Mouse (Mus musculus) lung, postnatal 0 days (tissue): ENCODE measurements around the gene Ppara. TPM values are rescaled to one million over a fixed set of nuclear protein-coding genes. Genes with fewer than 3 reads are reported as not detected.

ENCODE experiments used
- ATAC-seq: fragments of 200-750 bp; cut with Nextera tagmentation; 2 replicates; pipeline ENCODE4 v1.8.0; 2017; ENCODE audit warnings: moderate library complexity
- DNase-seq: peaks from one replicate; pipeline ENCODE4 v3.0.0-alpha.2; 2016; ENCODE audit warnings: low spot score
- H3K27ac ChIP-seq: fragments of 300-500 bp; sonication (generic); 2 replicates; pipeline ENCODE4 v1.5.1; 2014; ENCODE audit warnings: antibody characterized with exemption, mild to moderate bottlenecking, low read length, mixed read lengths
- H3K27me3 ChIP-seq: fragments of 300-500 bp; sonication (generic); replicated peaks from 2 replicates; pipeline ENCODE4 v1.6.1; 2014; ENCODE audit warnings: low read length, mixed read lengths; ENCODE audit not compliant: insufficient read depth
- H3K36me3 ChIP-seq: fragments of 300-500 bp; sonication (generic); 2 replicates; pipeline ENCODE4 v1.6.1; 2014; ENCODE audit warnings: low read length, mixed read lengths; ENCODE audit not compliant: insufficient read depth
- H3K4me1 ChIP-seq: fragments of 300-500 bp; sonication (generic); 2 replicates; pipeline ENCODE4 v1.6.1; 2014; ENCODE audit warnings: antibody characterized with exemption, low read depth, low read length, mixed read lengths; ENCODE audit not compliant: insufficient read depth
- H3K4me2 ChIP-seq: fragments of 300-500 bp; sonication (generic); replicated peaks from 2 replicates; pipeline ENCODE4 v1.6.1; 2014; ENCODE audit warnings: low read depth, mild to moderate bottlenecking, low read length, moderate library complexity, mixed read lengths
- H3K4me3 ChIP-seq: fragments of 300-500 bp; sonication (generic); 2 replicates; pipeline ENCODE4 v1.5.1; 2014; ENCODE audit warnings: low read depth, low read length
- H3K9ac ChIP-seq: fragments of 300-500 bp; sonication (generic); replicated peaks from 2 replicates; pipeline ENCODE4 v1.6.1; 2014; ENCODE audit warnings: low read depth, mild to moderate bottlenecking
- H3K9me3 ChIP-seq: fragments of 300-500 bp; sonication (generic); 2 replicates; pipeline ENCODE4 v1.6.1; 2016; ENCODE audit warnings: low read length, mixed read lengths
- CTCF ChIP-seq: IDR thresholded peaks from 2 replicates; pipeline ENCODE4 v1.5.1; 2016; ENCODE audit warnings: antibody characterized with exemption, mild to moderate bottlenecking
- EP300 ChIP-seq: IDR thresholded peaks from 2 replicates; pipeline ENCODE4 v1.6.1; 2016; ENCODE audit warnings: antibody characterized with exemption, mild to moderate bottlenecking, control low read depth
- WGBS: fragments of 180-500 bp; shearing (Covaris S2); extraction: QIAGEN DNeasy Blood & Tissue Kit; methylation state at CpG from one replicate; pipeline ENCODE4 v1.1.7; 2014; 5-methylcytosine and 5-hydroxymethylcytosine counted together
- polyA plus RNA-seq: library from polyadenylated mRNA; unstranded; fragments of >200 nt; fragmentation: Nextera tagmentation; extraction: Ambion mirVana; gene quantifications from 2 replicates; pipeline ENCODE4 v1.2.1, GENCODE M21; 2015

Gene Ppara
- polyA plus RNA-seq, 1 experiment from 2014 or later, result 5.1 TPM

DNA sequence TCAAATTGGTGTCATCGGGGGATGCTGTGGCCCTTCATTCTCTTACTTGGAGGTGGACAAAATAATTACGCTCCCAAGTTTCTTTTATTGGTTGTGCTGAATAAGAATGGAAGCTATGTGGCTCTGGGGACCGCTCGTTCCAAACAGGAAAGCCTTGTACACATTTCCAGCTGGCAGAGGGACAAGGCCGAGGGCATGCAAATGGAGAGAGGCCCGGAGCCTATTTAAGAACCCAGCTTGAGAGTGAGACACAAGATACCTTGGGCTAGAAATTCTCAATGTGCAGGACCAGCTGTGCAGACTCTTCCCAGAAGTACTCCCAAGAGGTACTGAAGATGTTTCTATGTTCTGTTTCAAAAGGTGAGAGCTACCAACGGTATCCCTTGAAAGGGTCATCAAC lies 21.8 kb downstream of the Ppara start:
- Histone ChIP-seq H3K4me3 (no peak overlapping the region), H3K4me2 (no peak overlapping the region), H3K27me3 (no peaks in the 10 kb centered on the region), H3K9me3 (0 out of 2 replicates have a peak, but pooled peaks cover 3% of the 10 kb centered on the region), H3K36me3 (no peaks in the 10 kb centered on the region), H3K4me1 (no peaks in the 10 kb centered on the region), H3K27ac (no peak overlapping the region), H3K9ac (no peak overlapping the region)
- DNase-seq (no peak), ATAC-seq (no peak)
- WGBS, result 69% methylated on average over 7 of the region's 7 CpGs
- TF ChIP-seq EP300, result no peak
- no peak for TF ChIP-seq CTCF

DNA sequence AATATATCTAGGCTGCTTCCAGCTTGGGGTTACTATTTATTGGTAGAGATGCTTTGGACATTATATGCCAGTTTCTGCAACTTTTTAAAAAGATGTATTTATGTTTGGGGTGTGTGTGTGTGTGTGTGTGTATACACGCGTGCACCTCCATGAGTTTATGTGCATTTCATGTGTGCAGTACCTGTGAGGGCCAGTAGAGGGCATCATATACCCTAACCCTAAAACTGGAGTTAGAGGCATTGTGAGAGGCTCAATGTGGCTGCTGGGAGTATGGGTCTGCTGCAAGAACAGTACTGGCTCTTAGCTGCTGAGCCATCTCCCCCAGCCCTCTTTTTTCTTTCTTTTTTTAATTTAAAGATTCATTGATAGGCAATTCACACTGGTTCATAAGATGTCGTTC lies 23.0 kb downstream of the Ppara start:
- 93% methylated on average over 3 of the region's 3 CpGs for WGBS
- no peaks in the 10 kb centered on the region for H3K4me1 ChIP-seq
- no peak overlapping the region for H3K27ac ChIP-seq
- no peak for ATAC-seq
- H3K9ac ChIP-seq, result no peak overlapping the region
- no peaks in the 10 kb centered on the region for H3K36me3 ChIP-seq
- no peak overlapping the region for H3K4me3 ChIP-seq
- no peak for DNase-seq
- peak; percentile 41 for TF ChIP-seq CTCF
- no peak for TF ChIP-seq EP300
- 0 out of 2 replicates have a peak, but pooled peaks cover 3% of the 10 kb centered on the region for H3K9me3 ChIP-seq
- H3K4me2 ChIP-seq, result no peak overlapping the region
- H3K27me3 ChIP-seq, result no peaks in the 10 kb centered on the region

DNA sequence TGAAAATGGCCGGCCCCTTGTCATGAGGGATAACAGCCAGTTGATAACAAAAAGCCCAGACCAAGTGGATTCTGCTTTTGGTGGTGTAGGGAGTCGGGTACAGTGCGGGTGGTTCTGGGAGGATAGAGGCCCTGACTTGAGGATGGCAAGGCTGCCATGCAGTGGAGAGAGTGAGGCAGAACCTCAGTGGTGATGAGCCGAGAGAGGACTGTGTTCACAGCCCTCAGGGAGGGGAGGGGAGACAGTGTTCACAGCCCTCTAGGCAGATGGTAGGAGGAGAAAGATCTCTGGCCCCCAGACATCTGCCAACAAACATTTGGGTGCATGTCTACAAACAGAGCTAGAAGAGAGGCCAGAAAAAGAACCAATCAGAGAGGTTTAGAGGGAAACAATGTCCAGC lies 28.0 kb downstream of the Ppara start:
- H3K9me3 ChIP-seq, result 0 out of 2 replicates have a peak, but pooled peaks cover under 1% of the 10 kb centered on the region
- H3K9ac ChIP-seq, result no peak overlapping the region
- ATAC-seq (no peak), DNase-seq (no peak)
- no peak overlapping the region for H3K4me3 ChIP-seq
- TF ChIP-seq CTCF, result no peak
- no peak for TF ChIP-seq EP300
- no peak overlapping the region for H3K27ac ChIP-seq
- H3K4me2 ChIP-seq, result no peak overlapping the region
- H3K36me3 ChIP-seq, result no peaks in the 10 kb centered on the region
- no peaks in the 10 kb centered on the region for H3K27me3 ChIP-seq
- WGBS, result 73% methylated on average over 4 of the region's 4 CpGs
- H3K4me1 ChIP-seq, result no peaks in the 10 kb centered on the region

GRCm38 (mm10) chr15:85765022-85765421 lies 30.2 kb downstream of the Ppara start:
- H3K27ac ChIP-seq, result no peak overlapping the region
- no peaks in the 10 kb centered on the region for H3K9me3 ChIP-seq
- DNase-seq (no peak), ATAC-seq (no peak)
- H3K36me3 ChIP-seq, result no peaks in the 10 kb centered on the region
- TF ChIP-seq EP300 (no peak), CTCF (no peak)
- no peak overlapping the region for H3K9ac ChIP-seq
- H3K4me3 ChIP-seq, result no peak overlapping the region
- no peaks in the 10 kb centered on the region for H3K4me1 ChIP-seq
- H3K4me2 ChIP-seq, result no peak overlapping the region
- H3K27me3 ChIP-seq, result no peaks in the 10 kb centered on the region
- 50% methylated on average over 3 of the region's 3 CpGs for WGBS

DNA sequence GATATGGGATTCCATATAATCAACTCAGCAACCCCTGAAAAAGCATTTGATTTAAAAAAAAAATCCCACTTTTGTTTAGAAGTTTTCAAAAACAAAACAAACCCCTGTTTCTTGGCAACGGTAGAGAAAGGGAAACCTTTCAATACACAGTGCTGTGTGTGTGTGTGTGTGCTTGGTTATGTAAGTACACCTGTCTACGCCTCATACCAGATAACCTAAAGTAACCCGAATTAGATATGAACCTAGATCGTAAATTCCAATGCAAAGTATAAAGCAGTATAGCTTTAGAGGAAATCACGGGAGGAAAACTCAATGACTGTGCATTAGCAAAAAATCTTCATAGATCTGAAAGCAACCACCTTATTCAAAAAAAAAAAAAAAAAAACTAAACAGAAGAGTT lies 31.9 kb downstream of the Ppara start:
- H3K9ac ChIP-seq, result no peak overlapping the region
- no peak overlapping the region for H3K27ac ChIP-seq
- TF ChIP-seq EP300, result no peak
- TF ChIP-seq CTCF, result no peak
- H3K4me1 ChIP-seq, result no peaks in the 10 kb centered on the region
- no peak for ATAC-seq
- no peaks in the 10 kb centered on the region for H3K36me3 ChIP-seq
- no peaks in the 10 kb centered on the region for H3K27me3 ChIP-seq
- H3K4me3 ChIP-seq, result no peak overlapping the region
- no peak for DNase-seq
- no peak overlapping the region for H3K4me2 ChIP-seq
- H3K9me3 ChIP-seq, result no peaks in the 10 kb centered on the region
- WGBS, result 86% methylated on average over 5 of the region's 5 CpGs

- 86% methylated on average over 8 of the region's 8 CpGs for WGBS
- ATAC-seq, result no peak
These were observed 34.2 kb downstream of the Ppara start for GRCm38 (mm10) chr15:85768991-85769390.

More at GRCm38 (mm10) chr15:85768991-85769390, 34.2 kb downstream of the Ppara start:
- H3K4me3 ChIP-seq, result no peak overlapping the region
- no peak overlapping the region for H3K27ac ChIP-seq
- no peak for DNase-seq
- no peak overlapping the region for H3K4me2 ChIP-seq
- no peaks in the 10 kb centered on the region for H3K9me3 ChIP-seq
- no peak overlapping the region for H3K9ac ChIP-seq
- no peaks in the 10 kb centered on the region for H3K4me1 ChIP-seq
- H3K27me3 ChIP-seq, result no peaks in the 10 kb centered on the region
- TF ChIP-seq EP300, result no peak
- no peak for TF ChIP-seq CTCF
- H3K36me3 ChIP-seq, result no peaks in the 10 kb centered on the region
